Mouse (Mus musculus) hindbrain, embryonic 12.5 days (tissue): ENCODE results near the gene 3110082I17Rik. TPM values are rescaled to one million over a fixed set of nuclear protein-coding genes. Genes with fewer than 3 reads are reported as not detected.

ENCODE experiments used
- ATAC-seq: fragments of 200-750 bp; cut with Nextera tagmentation; 2 replicates; pipeline ENCODE4 v1.8.0; 2017; ENCODE audit warnings: moderate TSS enrichment; ENCODE audit not compliant: low FRiP score
- H3K27ac ChIP-seq: fragments of 300-500 bp; sonication (generic); 2 replicates; pipeline ENCODE4 v1.5.1; 2016; ENCODE audit warnings: mild to moderate bottlenecking
- H3K27me3 ChIP-seq: fragments of 300-500 bp; sonication (generic); 2 replicates; pipeline ENCODE4 v1.6.1; 2016; ENCODE audit warnings: mild to moderate bottlenecking
- H3K36me3 ChIP-seq: fragments of 300-500 bp; sonication (generic); 2 replicates; pipeline ENCODE4 v1.6.1; 2016; ENCODE audit warnings: mild to moderate bottlenecking
- H3K4me1 ChIP-seq: fragments of 300-500 bp; sonication (generic); 2 replicates; pipeline ENCODE4 v1.6.1; 2016
- H3K4me2 ChIP-seq: fragments of 300-500 bp; sonication (generic); replicated peaks from 2 replicates; pipeline ENCODE4 v1.6.1; 2016; ENCODE audit warnings: mild to moderate bottlenecking
- H3K4me3 ChIP-seq: fragments of 300-500 bp; sonication (generic); 2 replicates; pipeline ENCODE4 v1.5.1; 2016; ENCODE audit warnings: mild to moderate bottlenecking
- H3K9ac ChIP-seq: fragments of 300-500 bp; sonication (generic); 2 replicates; pipeline ENCODE4 v1.6.1; 2016; ENCODE audit warnings: mild to moderate bottlenecking, moderate library complexity
- H3K9me3 ChIP-seq: fragments of 300-500 bp; sonication (generic); replicated peaks from 2 replicates; pipeline ENCODE4 v1.6.1; 2016; ENCODE audit warnings: mild to moderate bottlenecking
- WGBS: fragments of 180-500 bp; shearing (Covaris S2); methylation state at CpG from one replicate; pipeline ENCODE4 v1.1.7; 2016; 5-methylcytosine and 5-hydroxymethylcytosine counted together
- polyA plus RNA-seq: library from polyadenylated mRNA; unstranded; fragments of >200 nt; fragmentation: Nextera tagmentation; extraction: Ambion mirVana; gene quantifications from 2 replicates; pipeline ENCODE4 v1.2.1, GENCODE M21; 2016

The 3110082I17Rik gene
- polyA plus RNA-seq, 1 experiment from 2014 or later: 26.3 TPM

DNA sequence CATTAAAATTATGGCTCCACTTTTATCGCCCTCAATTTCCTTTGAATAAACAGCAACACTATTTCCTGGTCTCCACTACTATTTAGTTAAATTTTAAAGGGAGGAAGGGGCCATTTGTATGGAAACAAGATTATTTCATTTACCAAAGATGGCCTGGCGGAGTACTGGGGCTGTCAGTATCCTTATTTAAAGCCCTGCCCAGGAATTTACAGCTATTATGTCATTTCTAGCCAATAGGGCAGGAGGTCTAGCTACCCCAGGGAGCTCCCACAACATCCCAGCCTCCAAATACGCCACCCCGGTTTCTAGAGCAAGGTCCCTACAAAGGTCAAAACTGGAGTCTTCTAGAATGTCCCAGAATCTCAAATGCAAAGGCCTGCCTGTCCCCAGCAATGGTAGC, 46.8 kb downstream of the 3110082I17Rik start:
- H3K4me1 ChIP-seq: peaks cover 15% of the 10 kb centered on the region
- no peak for ATAC-seq
- no peak overlapping the region for H3K4me2 ChIP-seq
- no peaks in the 10 kb centered on the region for H3K9me3 ChIP-seq
- WGBS: 85% methylated on average over 4 of the region's 4 CpGs
- H3K36me3 ChIP-seq: peaks cover 6% of the 10 kb centered on the region; the same call in 1 of the 2 replicates
- H3K27me3 ChIP-seq: no peaks in the 10 kb centered on the region
- no peak overlapping the region for H3K4me3 ChIP-seq
- H3K27ac ChIP-seq: no peak overlapping the region
- H3K9ac ChIP-seq: no peak overlapping the region

DNA sequence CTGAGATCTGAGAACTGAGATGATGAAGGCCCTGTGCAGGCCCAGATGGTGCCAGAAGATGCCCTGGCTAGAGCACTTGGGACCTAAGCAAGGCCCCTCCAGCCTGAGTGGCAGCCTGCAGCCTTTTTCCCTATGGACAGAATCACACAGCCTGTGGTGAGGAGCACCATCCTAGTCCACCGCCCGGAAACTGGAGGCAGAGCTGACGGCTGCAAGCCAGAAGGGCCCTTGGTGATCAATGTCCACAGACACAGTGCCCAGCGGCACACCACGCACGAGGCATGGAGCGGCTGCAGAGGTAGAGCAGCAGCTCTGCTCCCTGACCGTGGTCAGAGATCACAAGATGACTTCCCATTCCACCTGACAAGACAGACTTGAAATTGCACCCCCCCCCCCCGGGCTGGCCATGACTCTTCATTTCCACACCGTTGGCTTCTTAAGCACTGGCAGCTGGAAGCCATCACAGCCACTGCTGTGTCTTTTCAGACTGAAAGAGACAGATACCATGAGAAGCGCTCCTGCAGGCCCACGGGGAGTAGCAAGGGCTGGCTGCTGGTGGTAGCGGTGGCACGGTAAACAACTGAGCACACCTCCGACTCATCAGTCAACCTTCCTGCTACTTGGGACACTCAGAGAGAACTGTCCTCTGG, 48.5 kb downstream of the 3110082I17Rik start:
- Histone ChIP-seq H3K9ac (no peak overlapping the region; the same call in 1 of the 2 replicates), H3K4me1 (peaks cover 15% of the 10 kb centered on the region), H3K9me3 (no peaks in the 10 kb centered on the region), H3K4me3 (no peak overlapping the region), H3K4me2 (no peak overlapping the region), H3K27ac (no peak overlapping the region), H3K27me3 (no peaks in the 10 kb centered on the region), H3K36me3 (peaks cover 6% of the 10 kb centered on the region; the same call in 1 of the 2 replicates)
- no peak for ATAC-seq
- 73% methylated on average over 15 of the region's 15 CpGs for WGBS

- Histone ChIP-seq H3K36me3 (peaks cover 6% of the 10 kb centered on the region; the same call in 1 of the 2 replicates), H3K27ac (no peak overlapping the region), H3K4me3 (no peak overlapping the region), H3K4me2 (no peak overlapping the region), H3K4me1 (peaks cover 15% of the 10 kb centered on the region), H3K9me3 (no peaks in the 10 kb centered on the region), H3K9ac (no peak overlapping the region; the same call in 1 of the 2 replicates), H3K27me3 (no peaks in the 10 kb centered on the region)
- 94% methylated on average over 6 of the region's 6 CpGs for WGBS
- ATAC-seq: no peak
These were observed 49.2 kb downstream of the 3110082I17Rik start for GRCm38 (mm10) chr5:139411117-139411516.

GRCm38 (mm10) chr5:139410056-139410455, 50.3 kb downstream of the 3110082I17Rik start:
- no peak overlapping the region for H3K9ac ChIP-seq
- H3K4me1 ChIP-seq: peaks cover 23% of the 10 kb centered on the region
- WGBS: 85% methylated on average over 4 of the region's 4 CpGs
- ATAC-seq: no peak
- no peak overlapping the region for H3K4me2 ChIP-seq
- H3K27me3 ChIP-seq: no peaks in the 10 kb centered on the region
- H3K27ac ChIP-seq: no peak overlapping the region
- H3K4me3 ChIP-seq: no peak overlapping the region
- H3K9me3 ChIP-seq: no peaks in the 10 kb centered on the region
- H3K36me3 ChIP-seq: peaks cover 5% of the 10 kb centered on the region; the same call in 1 of the 2 replicates

- WGBS: 92% methylated on average over 12 of the region's 12 CpGs
- ATAC-seq: no peak
- no peaks in the 10 kb centered on the region for H3K36me3 ChIP-seq
These were observed 50.9 kb downstream of the 3110082I17Rik start for GRCm38 (mm10) chr5:139409412-139409811.

GRCm38 (mm10) chr5:139408511-139408910, 51.8 kb downstream of the 3110082I17Rik start:
- no peaks in the 10 kb centered on the region for H3K9me3 ChIP-seq
- no peaks in the 10 kb centered on the region for H3K27me3 ChIP-seq
- H3K9ac ChIP-seq: no peak overlapping the region
- no peak overlapping the region for H3K4me2 ChIP-seq
- H3K36me3 ChIP-seq: no peaks in the 10 kb centered on the region
- WGBS: 86% methylated on average over 7 of the region's 7 CpGs
- no peak overlapping the region for H3K27ac ChIP-seq
- ATAC-seq: no peak
- H3K4me1 ChIP-seq: peaks cover 27% of the 10 kb centered on the region
- H3K4me3 ChIP-seq: no peak overlapping the region

More at GRCm38 (mm10) chr5:139409412-139409811, 50.9 kb downstream of the 3110082I17Rik start:
- H3K27me3 ChIP-seq: no peaks in the 10 kb centered on the region
- no peaks in the 10 kb centered on the region for H3K9me3 ChIP-seq
- no peak overlapping the region for H3K4me2 ChIP-seq
- H3K27ac ChIP-seq: no peak overlapping the region
- H3K4me1 ChIP-seq: peaks cover 23% of the 10 kb centered on the region
- H3K4me3 ChIP-seq: no peak overlapping the region
- no peak overlapping the region for H3K9ac ChIP-seq

DNA sequence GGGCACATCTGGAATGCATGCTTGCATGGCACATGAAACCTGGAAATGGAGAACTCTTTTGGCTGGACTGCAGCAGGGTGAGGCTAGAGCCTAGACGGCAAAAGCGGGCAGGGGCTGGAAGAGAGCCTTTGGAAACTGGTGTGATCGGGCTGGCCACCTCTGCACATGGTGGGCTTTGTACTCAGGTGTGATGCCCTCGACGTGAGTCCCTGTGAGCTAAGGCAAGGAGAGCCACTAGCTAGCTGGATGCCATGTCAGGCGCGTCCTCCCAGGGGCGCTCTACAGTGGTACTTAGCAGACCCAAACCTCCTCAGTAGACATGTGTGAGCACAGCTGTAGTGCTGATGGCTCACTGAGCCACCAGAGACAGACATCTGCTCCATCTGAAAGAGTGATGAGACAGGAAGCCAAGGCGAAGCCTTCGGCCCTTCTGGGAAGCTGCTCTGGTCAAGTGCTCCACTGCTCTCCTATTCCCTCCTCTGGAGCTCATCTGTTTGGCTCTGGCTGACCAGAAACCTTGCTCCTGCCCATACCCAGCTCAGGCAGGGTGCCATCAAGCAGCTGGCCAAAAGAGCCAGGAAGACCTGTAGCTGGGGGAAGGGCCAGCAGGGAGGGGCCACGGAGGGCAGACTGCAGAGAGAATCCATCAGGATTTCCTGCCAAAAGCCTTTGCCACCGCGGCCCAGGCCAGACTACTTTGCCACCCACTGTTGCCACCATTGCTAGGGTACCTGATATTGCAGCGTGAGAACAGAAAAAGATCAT, 53.0 kb downstream of the 3110082I17Rik start:
- H3K9ac ChIP-seq: 0 out of 2 replicates have a peak overlapping the region, but pooled peaks have one; percentile 23
- H3K36me3 ChIP-seq: no peaks in the 10 kb centered on the region

GRCm38 (mm10) chr5:139405953-139406352, 54.4 kb downstream of the 3110082I17Rik start:
- H3K27ac ChIP-seq: peak overlapping the region; percentile 44
- H3K4me1 ChIP-seq: peaks cover 19% of the 10 kb centered on the region
- no peak overlapping the region for H3K9ac ChIP-seq
- no peaks in the 10 kb centered on the region for H3K9me3 ChIP-seq
- no peak for ATAC-seq
- H3K27me3 ChIP-seq: no peaks in the 10 kb centered on the region
- H3K4me3 ChIP-seq: no peak overlapping the region
- no peak overlapping the region for H3K4me2 ChIP-seq
- WGBS: 88% methylated on average over 3 of the region's 3 CpGs
- no peaks in the 10 kb centered on the region for H3K36me3 ChIP-seq

More for the DNA sequence above, 53.0 kb downstream of the 3110082I17Rik start:
- 85% methylated on average over 14 of the region's 14 CpGs for WGBS
- no peak for ATAC-seq
- Histone ChIP-seq H3K9me3 (no peaks in the 10 kb centered on the region), H3K4me1 (peaks cover 27% of the 10 kb centered on the region), H3K27me3 (no peaks in the 10 kb centered on the region), H3K4me2 (no peak overlapping the region), H3K4me3 (no peak overlapping the region), H3K27ac (peak overlapping the region; percentile 7; the same call in 1 of the 2 replicates)

DNA sequence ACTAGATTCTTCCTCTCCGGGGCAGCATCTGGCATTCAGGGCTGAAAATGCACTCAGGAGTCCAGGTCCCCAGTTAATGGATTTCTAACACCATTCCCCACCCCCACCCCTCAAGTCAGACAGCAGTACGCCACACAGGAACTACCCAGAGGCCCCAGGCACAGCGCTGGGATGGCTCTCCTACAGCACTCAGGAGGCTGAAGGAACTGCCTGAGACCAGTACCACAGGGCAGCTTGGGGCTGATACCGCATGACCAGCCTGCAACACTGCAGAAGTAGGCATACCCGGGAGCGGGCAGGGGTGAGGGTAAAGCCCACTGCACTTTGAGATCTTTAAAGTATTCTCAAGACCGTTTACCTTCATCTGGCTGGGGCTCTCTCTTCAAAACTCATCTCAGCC, 54.8 kb downstream of the 3110082I17Rik start:
- Histone ChIP-seq H3K4me2 (no peak overlapping the region), H3K27ac (peak overlapping the region; percentile 44), H3K4me3 (no peak overlapping the region), H3K4me1 (peaks cover 19% of the 10 kb centered on the region), H3K9me3 (no peaks in the 10 kb centered on the region), H3K36me3 (no peaks in the 10 kb centered on the region), H3K27me3 (no peaks in the 10 kb centered on the region), H3K9ac (peak overlapping the region; percentile 6; the same call in 1 of the 2 replicates)
- ATAC-seq: no peak
- 76% methylated on average over 7 of the region's 7 CpGs for WGBS

DNA sequence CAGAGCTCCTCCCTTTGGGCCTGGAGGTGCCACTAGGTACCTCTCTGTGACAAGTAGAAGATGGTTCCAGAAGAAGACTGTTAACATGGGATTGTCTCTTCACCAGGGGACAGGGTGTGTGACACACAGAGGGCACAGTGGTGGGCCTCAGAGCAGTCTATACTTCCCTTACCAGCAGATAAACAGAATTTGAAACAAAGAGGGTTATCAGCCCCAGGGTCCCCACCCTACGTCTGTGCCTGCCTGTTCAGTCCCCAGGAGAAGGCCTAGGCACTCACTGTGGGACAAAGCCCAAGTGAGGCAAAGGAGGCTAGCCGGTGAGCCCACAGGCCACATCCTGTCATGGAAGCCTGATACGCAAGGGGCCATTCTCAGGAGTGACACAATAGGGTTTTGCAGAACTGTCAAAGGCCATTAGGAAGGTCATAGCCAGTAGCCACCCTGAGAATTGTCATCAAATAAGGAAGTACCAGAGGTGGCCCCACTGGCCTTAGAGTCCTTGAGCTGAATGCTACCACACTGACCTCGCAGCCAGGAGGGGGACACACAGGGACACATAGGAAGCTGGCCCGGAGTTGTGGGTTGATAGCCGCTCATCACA, 55.4 kb downstream of the 3110082I17Rik start, which contains the start of gene C130050O18Rik:
Gene C130050O18Rik, plus strand, starts transcription at position 480 of the 601 bp plus-strand sequence.
- 75% methylated on average over 6 of the region's 6 CpGs for WGBS
- Histone ChIP-seq H3K4me3 (no peak within 1 kb of the TSS), H3K4me1 (peaks cover 19% of the 10 kb centered on the region), H3K4me2 (no peak within 1 kb of the TSS), H3K36me3 (no peaks in the 10 kb centered on the region), H3K9ac (peak within 1 kb of the TSS; percentile 6; the same call in 1 of the 2 replicates), H3K27ac (peak within 1 kb of the TSS; percentile 44), H3K27me3 (no peaks in the 10 kb centered on the region), H3K9me3 (no peaks in the 10 kb centered on the region)
- no peak for ATAC-seq

DNA sequence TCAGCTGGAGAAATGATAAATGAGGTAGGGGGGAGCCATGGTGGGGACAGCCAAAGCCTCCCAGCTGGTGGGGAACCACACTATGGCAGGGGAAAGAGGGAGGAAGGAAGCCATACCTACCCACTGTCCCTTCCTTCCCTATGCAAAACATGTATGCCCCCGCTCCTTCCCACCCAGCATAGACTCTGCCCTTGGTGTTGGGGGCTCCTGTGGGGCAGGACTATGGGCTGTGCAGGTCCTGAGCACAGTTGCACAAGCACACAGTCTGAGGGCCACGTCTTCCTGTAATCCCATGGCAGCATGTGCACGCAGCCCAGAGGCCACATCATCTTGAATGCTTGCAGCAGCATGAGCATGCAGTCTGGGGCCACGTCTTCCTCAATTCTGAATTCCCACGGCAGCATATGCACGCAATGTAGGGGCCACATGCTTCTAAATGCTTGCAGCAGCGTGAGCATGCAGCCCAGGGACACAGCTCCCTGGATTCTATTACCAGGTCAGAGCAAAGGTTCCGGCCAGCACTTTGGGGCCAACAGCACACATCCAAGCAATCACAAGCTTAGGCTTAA, 56.6 kb downstream of the 3110082I17Rik start:
- whole genome bisulfite sequencing: 84% methylated on average over 8 of the region's 8 CpGs
- ATAC-seq: no peak
- H3K36me3 ChIP-seq: no peaks in the 10 kb centered on the region
- H3K27ac ChIP-seq: no peak overlapping the region
- H3K9ac ChIP-seq: no peak overlapping the region
- no peaks in the 10 kb centered on the region for H3K9me3 ChIP-seq
- no peaks in the 10 kb centered on the region for H3K27me3 ChIP-seq
- H3K4me1 ChIP-seq: peaks cover 19% of the 10 kb centered on the region
- H3K4me3 ChIP-seq: no peak overlapping the region
- H3K4me2 ChIP-seq: no peak overlapping the region

DNA sequence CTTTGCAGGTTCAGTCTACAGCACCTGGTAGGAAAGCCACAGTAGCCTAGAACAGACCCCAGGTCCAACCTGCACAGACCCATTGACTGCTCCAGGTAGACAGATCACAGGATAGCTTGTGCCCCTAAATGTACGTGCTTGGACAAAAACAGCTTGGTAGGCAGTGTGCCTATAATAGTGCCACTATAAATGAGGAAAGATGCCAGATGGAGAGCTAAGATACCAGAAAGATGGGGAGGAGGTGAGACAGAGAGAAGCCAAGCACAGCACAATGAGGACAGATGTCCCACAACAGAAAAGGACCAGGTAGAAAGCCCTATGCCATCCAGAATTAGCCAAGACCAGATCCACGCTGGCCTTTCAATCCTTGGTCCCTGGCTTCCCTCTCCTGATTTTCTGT, 58.2 kb downstream of the 3110082I17Rik start:
- ATAC-seq: no peak
- H3K9me3 ChIP-seq: no peaks in the 10 kb centered on the region
- no peak overlapping the region for H3K4me2 ChIP-seq
- no peaks in the 10 kb centered on the region for H3K36me3 ChIP-seq
- H3K27ac ChIP-seq: no peak overlapping the region
- H3K4me3 ChIP-seq: no peak overlapping the region
- H3K4me1 ChIP-seq: peaks cover 14% of the 10 kb centered on the region
- no peaks in the 10 kb centered on the region for H3K27me3 ChIP-seq
- no peak overlapping the region for H3K9ac ChIP-seq
- WGBS: 92% methylated on average over 2 of the region's 2 CpGs
